Mouse (Mus musculus) liver, embryonic 14.5 days (tissue): Measurements from ENCODE around the gene Nxpe3. TPM values are rescaled to one million over a fixed set of nuclear protein-coding genes. Genes with fewer than 3 reads are reported as not detected.
A peak's percentile ranks its signal among the peaks of the same experiment; 100 is the strongest.

Experiments
- ATAC-seq: fragments of 200-750 bp; cut with Nextera tagmentation; 2 replicates; pipeline ENCODE4 v1.8.0; 2017; ENCODE audit warnings: moderate number of reproducible peaks, mild to moderate bottlenecking, moderate library complexity; ENCODE audit not compliant: insufficient read depth
- DNase-seq, 3 experiments: peaks; one replicate each; pipeline ENCODE4 v3.0.0-alpha.2; 2012 to 2013; ENCODE audit warnings: low read depth in 3 of 3, low spot score in 3 of 3
- H3K27ac ChIP-seq: fragments of 300-500 bp; sonication (generic); 2 replicates; pipeline ENCODE4 v1.5.1; 2014; ENCODE audit warnings: moderate library complexity, mild to moderate bottlenecking, control low read depth, inconsistent platforms
- H3K27me3 ChIP-seq: fragments of 300-500 bp; sonication (generic); 2 replicates; pipeline ENCODE4 v1.6.1; 2014; ENCODE audit warnings: mild to moderate bottlenecking, low read length, moderate library complexity; ENCODE audit not compliant: control insufficient read depth, insufficient read depth
- H3K36me3 ChIP-seq: fragments of 300-500 bp; sonication (generic); replicated peaks from 2 replicates; pipeline ENCODE4 v1.6.1; 2014; ENCODE audit warnings: low read depth; ENCODE audit not compliant: control insufficient read depth, insufficient read depth
- H3K4me1 ChIP-seq, 2 experiments: fragments of 200-500 bp in 1 of 2; fragments of 300-500 bp in 1 of 2; sonication (generic) in 1 of 2; replicated peaks; 2 replicates each; pipeline ENCODE4 v1.6.1; 2012 to 2014; ENCODE audit warnings: antibody characterized with exemption in 1 of 2, inconsistent platforms in 1 of 2, low read length in 1 of 2; ENCODE audit not compliant: control insufficient read depth in 2 of 2, insufficient read depth in 2 of 2
- H3K4me2 ChIP-seq: fragments of 300-500 bp; sonication (generic); 2 replicates; pipeline ENCODE4 v1.6.1; 2014; ENCODE audit warnings: low read depth, mild to moderate bottlenecking, control low read depth, moderate library complexity
- H3K4me3 ChIP-seq, 2 experiments: fragments of 200-500 bp in 1 of 2; fragments of 300-500 bp in 1 of 2; sonication (generic) in 1 of 2; 2 replicates each; pipeline ENCODE4 v1.5.1; 2012 to 2014; ENCODE audit warnings: low read depth in 2 of 2, low read length in 2 of 2, mild to moderate bottlenecking in 2 of 2, control low read depth in 1 of 2, inconsistent platforms in 1 of 2, moderate library complexity in 1 of 2; ENCODE audit not compliant: insufficient read depth in 1 of 2
- H3K9ac ChIP-seq: fragments of 300-500 bp; sonication (generic); replicated peaks from 2 replicates; pipeline ENCODE4 v1.6.1; 2014; ENCODE audit warnings: mild to moderate bottlenecking, control low read depth, moderate library complexity
- H3K9me3 ChIP-seq: fragments of 300-500 bp; sonication (generic); 2 replicates; pipeline ENCODE4 v1.6.1; 2016; ENCODE audit warnings: low read length, mixed read lengths; ENCODE audit not compliant: control insufficient read depth
- CTCF ChIP-seq: IDR thresholded peaks from 2 replicates; pipeline ENCODE4 v1.5.1; 2016; ENCODE audit warnings: antibody characterized with exemption, low read depth, control low read depth
- EP300 ChIP-seq: IDR thresholded peaks from 2 replicates; pipeline ENCODE4 v1.6.1; 2016; ENCODE audit warnings: antibody characterized with exemption, low read depth
- WGBS: fragments of 180-500 bp; shearing (Covaris S2); extraction: QIAGEN DNeasy Blood & Tissue Kit; methylation state at CpG from one replicate; pipeline ENCODE4 v1.1.7; 2014; ENCODE audit not compliant: insufficient replicate concordance; 5-methylcytosine and 5-hydroxymethylcytosine counted together
- polyA plus RNA-seq, 2 experiments: library from polyadenylated mRNA; depleted of rRNA in 1 of 2; stranded (reverse) in 1 of 2; unstranded in 1 of 2; fragments of >200 nt; fragmentation: Nextera tagmentation in 1 of 2; extraction: Ambion mirVana in 1 of 2; gene quantifications; 2 replicates each; pipeline versions ENCODE4 v1.2.1 to v1.2.3; 2012 to 2014

The Nxpe3 gene
- polyA plus RNA-seq, 2 experiments: 0.33 to 0.83 TPM

DNA sequence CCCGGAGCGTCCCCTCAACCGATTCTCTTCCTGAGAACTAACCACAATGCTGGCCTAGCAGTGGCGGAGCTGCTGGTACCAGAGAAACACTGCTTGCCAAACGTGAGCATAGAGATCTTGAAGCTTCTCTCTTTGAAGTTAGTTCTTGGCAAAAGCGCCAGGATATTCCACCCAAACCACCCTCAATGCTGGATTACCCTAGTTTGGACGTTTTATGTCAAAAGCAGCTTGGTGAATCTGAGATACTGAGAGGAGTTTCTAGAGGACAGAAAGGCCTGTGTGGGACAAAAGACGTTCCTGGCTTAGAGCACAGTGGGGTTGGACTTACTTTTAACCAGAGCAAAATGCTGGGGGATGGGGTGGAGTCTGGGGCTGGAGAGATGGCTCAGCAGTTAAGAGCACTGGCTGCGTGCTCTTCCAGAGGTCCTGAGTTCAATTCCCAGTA is 588 bp upstream of the Nxpe3 start:
- Histone ChIP-seq H3K36me3 (no peaks in the 10 kb centered on the region), H3K27ac (peak overlapping the region; percentile 80), H3K4me2 (peak overlapping the region; percentile 78), H3K4me3 (peak overlapping the region; percentile 74 to 85), H3K4me1 (peaks cover 27 to 37% of the 10 kb centered on the region in 2 experiments), H3K9ac (peak overlapping the region; percentile 59), H3K27me3 (no peaks in the 10 kb centered on the region), H3K9me3 (no peaks in the 10 kb centered on the region)
- DNase-seq (peak in 1 of 3 experiments; percentile 32), ATAC-seq (peak; percentile 42; the same call in 1 of the 2 replicates)
- TF ChIP-seq EP300: no peak
- under 1% methylated on average over 9 of the region's 9 CpGs for WGBS

DNA sequence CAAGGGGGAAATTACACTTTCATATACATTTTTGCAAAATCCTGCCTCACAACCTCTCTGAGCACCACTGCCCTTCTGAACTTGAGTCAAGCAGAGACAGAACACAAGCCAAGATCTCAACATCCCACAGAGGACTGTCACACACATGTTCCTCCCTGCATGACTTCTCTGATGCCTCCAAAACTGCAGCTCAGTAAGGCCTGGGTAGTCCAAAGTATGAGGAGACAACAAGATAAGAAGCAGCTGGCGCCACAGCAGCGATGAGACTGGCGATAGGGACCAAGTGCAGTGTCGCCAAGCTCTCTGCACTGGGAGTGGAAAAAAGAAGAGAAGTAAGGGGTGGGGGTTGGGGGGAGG is 571 bp downstream of the Nxpe3 start:
- H3K4me3 ChIP-seq: peak overlapping the region; percentile 74 to 85
- H3K9me3 ChIP-seq: no peaks in the 10 kb centered on the region
- no peak overlapping the region for H3K27ac ChIP-seq
- no peaks in the 10 kb centered on the region for H3K36me3 ChIP-seq
- TF ChIP-seq EP300 (no peak), CTCF (no peak)
- H3K4me1 ChIP-seq: peaks cover 27 to 37% of the 10 kb centered on the region in 2 experiments
- H3K9ac ChIP-seq: peak overlapping the region; percentile 59
- peak; percentile 52 for ATAC-seq
- peak in 1 of 3 experiments; percentile 35 for DNase-seq
- 0% methylated on average over 4 of the region's 4 CpGs for WGBS
- peak overlapping the region; percentile 78 for H3K4me2 ChIP-seq
- H3K27me3 ChIP-seq: no peaks in the 10 kb centered on the region

DNA sequence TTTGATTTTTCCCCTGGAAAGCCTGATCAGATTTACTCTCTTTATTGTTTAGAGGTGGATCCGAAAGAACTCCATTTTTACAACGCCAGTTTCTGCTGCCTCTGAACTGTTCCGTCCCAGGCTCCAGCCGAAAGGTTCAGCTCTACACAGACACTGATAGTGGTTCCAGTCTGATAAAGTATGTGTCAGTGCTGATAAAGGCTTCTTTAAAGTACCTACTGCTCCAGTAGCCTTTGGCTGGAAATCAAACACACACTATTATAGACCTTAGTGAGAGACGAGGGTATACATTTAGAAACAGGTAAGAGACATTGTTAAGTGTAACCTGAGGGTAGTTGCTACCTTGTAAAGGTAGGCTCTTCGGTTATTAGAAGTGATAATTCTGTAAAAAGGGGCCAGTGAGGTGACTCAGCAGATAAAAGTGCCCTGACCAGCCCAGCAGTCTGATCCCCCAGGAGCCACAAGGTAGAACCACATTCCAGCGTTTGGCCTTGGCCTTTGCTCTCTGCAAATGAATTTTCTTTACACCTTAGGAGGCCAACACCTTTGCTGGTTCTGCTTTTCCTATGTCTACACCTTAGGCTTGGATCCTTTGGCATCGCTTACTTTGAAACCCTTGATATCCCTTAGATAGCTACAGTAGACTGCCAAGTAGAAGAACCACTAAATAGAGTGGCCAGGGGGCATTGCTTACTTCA is 1.5 kb downstream of the Nxpe3 start:
- 16% methylated on average over 8 of the region's 8 CpGs for WGBS
- H3K9ac ChIP-seq: peak overlapping the region; percentile 43
- ATAC-seq: no peak
- DNase-seq: no peak
- TF ChIP-seq CTCF (no peak), EP300 (no peak)
- peak overlapping the region; percentile 78 for H3K4me2 ChIP-seq
- no peaks in the 10 kb centered on the region for H3K36me3 ChIP-seq
- no peaks in the 10 kb centered on the region for H3K27me3 ChIP-seq
- no peak overlapping the region for H3K27ac ChIP-seq
- peaks cover 27 to 36% of the 10 kb centered on the region in 2 experiments for H3K4me1 ChIP-seq
- H3K9me3 ChIP-seq: no peaks in the 10 kb centered on the region
- H3K4me3 ChIP-seq: peak overlapping the region; percentile 17 to 85; a peak in 2 of 4 replicates

DNA sequence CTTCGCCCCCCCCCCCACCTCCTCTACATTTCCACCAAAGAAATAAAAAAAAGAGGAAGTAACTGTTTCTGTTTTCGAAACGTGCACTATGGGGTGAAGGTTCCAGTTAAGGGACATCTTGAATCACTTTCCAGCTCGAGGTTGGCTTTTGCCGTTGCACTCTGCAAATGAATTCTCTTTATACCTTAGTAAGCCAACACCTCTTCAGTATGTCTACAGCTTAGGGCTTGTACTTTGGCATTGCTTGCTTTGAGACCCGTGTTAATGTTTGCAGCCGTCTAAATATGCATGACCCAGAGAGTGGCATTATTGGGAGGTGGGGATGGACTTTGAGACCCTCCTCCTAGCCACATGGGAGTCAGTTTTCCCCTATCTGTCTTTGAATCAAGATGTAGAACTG is 2.6 kb downstream of the Nxpe3 start:
- Histone ChIP-seq H3K27me3 (no peaks in the 10 kb centered on the region), H3K9ac (no peak overlapping the region), H3K36me3 (no peaks in the 10 kb centered on the region), H3K4me1 (peaks cover 27 to 35% of the 10 kb centered on the region in 2 experiments), H3K4me2 (peak overlapping the region; percentile 37; the same call in 1 of the 2 replicates), H3K4me3 (no peak overlapping the region), H3K27ac (no peak overlapping the region), H3K9me3 (no peaks in the 10 kb centered on the region)
- no peak for TF ChIP-seq CTCF
- TF ChIP-seq EP300: no peak
- no peak for ATAC-seq
- no peak for DNase-seq
- WGBS: 7% methylated on average over 6 of the region's 7 CpGs

DNA sequence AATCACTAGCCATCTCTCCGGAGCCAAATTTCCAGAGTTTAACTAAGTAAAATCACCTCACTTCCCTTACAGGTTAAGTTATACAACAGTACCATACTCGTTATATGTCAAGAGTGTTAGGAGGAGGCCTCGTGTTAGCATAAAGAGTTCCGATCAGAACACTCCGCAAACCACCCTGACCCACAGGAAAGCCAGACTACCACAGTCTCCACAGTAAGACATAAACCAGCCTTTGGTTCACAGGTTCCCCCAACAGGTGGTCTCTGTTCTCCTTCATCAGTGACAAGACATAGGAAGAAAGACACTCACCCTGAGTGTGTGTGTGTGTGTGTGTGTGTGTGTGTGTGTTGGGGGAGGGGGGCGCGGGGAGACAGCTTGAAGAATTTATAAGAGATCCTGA is 3.7 kb downstream of the Nxpe3 start:
- no peak for DNase-seq
- no peaks in the 10 kb centered on the region for H3K27me3 ChIP-seq
- TF ChIP-seq EP300 (no peak), CTCF (no peak)
- no peak overlapping the region for H3K4me3 ChIP-seq
- H3K27ac ChIP-seq: no peak overlapping the region
- H3K4me2 ChIP-seq: no peak overlapping the region
- no peak overlapping the region for H3K9ac ChIP-seq
- no peaks in the 10 kb centered on the region for H3K36me3 ChIP-seq
- ATAC-seq: no peak
- 75% methylated on average over 7 of the region's 7 CpGs for WGBS
- peaks cover 25 to 34% of the 10 kb centered on the region in 2 experiments for H3K4me1 ChIP-seq
- H3K9me3 ChIP-seq: no peaks in the 10 kb centered on the region
